Mouse (Mus musculus) limb, embryonic 11.5 days (tissue): ENCODE measurements around the gene Tm4sf5. TPM values are rescaled to one million over a fixed set of nuclear protein-coding genes. Genes with fewer than 3 reads are reported as not detected.
"Not testable (repeated sequence)": the region's sequence is repeated elsewhere in the genome, so short reads cannot be mapped to it uniquely, and the experiment has no call there.

Experiments used
- ATAC-seq: fragments of 200-750 bp; cut with Nextera tagmentation; 2 replicates; pipeline ENCODE4 v1.8.0; 2017; ENCODE audit warnings: low read depth; ENCODE audit not compliant: insufficient number of reproducible peaks, low FRiP score, low TSS enrichment
- DNase-seq: peaks from one replicate; pipeline ENCODE4 v3.0.0-alpha.2; 2015; ENCODE audit warnings: low spot score
- H3K27ac ChIP-seq: fragments of 300-500 bp; sonication (generic); replicated peaks from 2 replicates; pipeline ENCODE4 v1.5.1; 2014; ENCODE audit warnings: low read depth, mild to moderate bottlenecking, low read length
- H3K27me3 ChIP-seq: fragments of 300-500 bp; sonication (generic); 2 replicates; pipeline ENCODE4 v1.6.1; 2014; ENCODE audit warnings: mild to moderate bottlenecking, low read length, mixed read lengths; ENCODE audit not compliant: control insufficient read depth, insufficient read depth
- H3K36me3 ChIP-seq: fragments of 300-500 bp; sonication (generic); 2 replicates; pipeline ENCODE4 v1.6.1; 2014; ENCODE audit warnings: mild to moderate bottlenecking, low read length, moderate library complexity, mixed read lengths; ENCODE audit not compliant: control insufficient read depth, insufficient read depth
- H3K4me1 ChIP-seq: fragments of 300-500 bp; sonication (generic); 2 replicates; pipeline ENCODE4 v1.6.1; 2014; ENCODE audit warnings: low read length, mixed read lengths; ENCODE audit not compliant: control insufficient read depth, insufficient read depth
- H3K4me2 ChIP-seq: fragments of 300-500 bp; sonication (generic); 2 replicates; pipeline ENCODE4 v1.6.1; 2014; ENCODE audit warnings: low read depth, mild to moderate bottlenecking, moderate library complexity; ENCODE audit not compliant: severe bottlenecking
- H3K4me3 ChIP-seq: fragments of 300-500 bp; sonication (generic); 2 replicates; pipeline ENCODE4 v1.5.1; 2014; ENCODE audit warnings: low read depth, low read length
- H3K9ac ChIP-seq: fragments of 300-500 bp; sonication (generic); 2 replicates; pipeline ENCODE4 v1.6.1; 2014; ENCODE audit warnings: mild to moderate bottlenecking, low read length
- H3K9me3 ChIP-seq: fragments of 300-500 bp; sonication (generic); 2 replicates; pipeline ENCODE4 v1.6.1; 2016; ENCODE audit warnings: low read length; ENCODE audit not compliant: control insufficient read depth
- WGBS: fragments of 180-500 bp; shearing (Covaris S2); extraction: QIAGEN DNeasy Blood & Tissue Kit; methylation state at CpG from one replicate; pipeline ENCODE4 v1.1.7; 2014; 5-methylcytosine and 5-hydroxymethylcytosine counted together
- polyA plus RNA-seq: library from polyadenylated mRNA; unstranded; fragments of >200 nt; fragmentation: Nextera tagmentation; extraction: Ambion mirVana; gene quantifications from 2 replicates; pipeline ENCODE4 v1.2.1, GENCODE M21; 2014

Tm4sf5 gene
- polyA plus RNA-seq, 1 experiment from 2014 or later: 0.49 TPM

- DNase-seq (peak; percentile 90), ATAC-seq (peak; percentile 93)
- no peaks in the 10 kb centered on the region for H3K27me3 ChIP-seq
- peak within 1 kb of the TSS; percentile 64 for H3K4me3 ChIP-seq
- H3K9me3 ChIP-seq: no peaks in the 10 kb centered on the region
- H3K4me2 ChIP-seq: peak within 1 kb of the TSS; percentile 70
- H3K36me3 ChIP-seq: peaks cover 8% of the 10 kb centered on the region; the same call in 1 of the 2 replicates
- peaks cover 3% of the 10 kb centered on the region for H3K4me1 ChIP-seq
- no peak within 1 kb of the TSS for H3K27ac ChIP-seq
- peak within 1 kb of the TSS; percentile 56 for H3K9ac ChIP-seq
- WGBS: under 1% methylated on average over 25 of the region's 26 CpGs
Observed at GRCm38 (mm10) chr11:70525184-70525678, 20.2 kb downstream of the Tm4sf5 start, which contains the start of gene Psmb6. Gene Psmb6 (plus strand): TSS chr11:70525367.

GRCm38 (mm10) chr11:70525726-70526125, 20.7 kb downstream of the Tm4sf5 start:
- ATAC-seq (no peak), DNase-seq (no peak)
- H3K9ac ChIP-seq: peak overlapping the region; percentile 56
- under 1% methylated on average over 12 of the region's 12 CpGs for WGBS
- H3K4me1 ChIP-seq: no peaks in the 10 kb centered on the region
- peak overlapping the region; percentile 70 for H3K4me2 ChIP-seq
- no peak overlapping the region for H3K27ac ChIP-seq
- H3K36me3 ChIP-seq: peaks cover 8% of the 10 kb centered on the region; the same call in 1 of the 2 replicates
- no peaks in the 10 kb centered on the region for H3K9me3 ChIP-seq
- H3K4me3 ChIP-seq: peak overlapping the region; percentile 64
- no peaks in the 10 kb centered on the region for H3K27me3 ChIP-seq

- no peaks in the 10 kb centered on the region for H3K9me3 ChIP-seq
- H3K4me1 ChIP-seq: no peaks in the 10 kb centered on the region
- peak overlapping the region; percentile 70 for H3K4me2 ChIP-seq
- ATAC-seq (no peak), DNase-seq (no peak)
- peak overlapping the region; percentile 56; the same call in 1 of the 2 replicates for H3K9ac ChIP-seq
- no peaks in the 10 kb centered on the region for H3K27me3 ChIP-seq
- peak overlapping the region; percentile 64 for H3K4me3 ChIP-seq
- 86% methylated on average over 12 of the region's 12 CpGs for WGBS
- H3K27ac ChIP-seq: no peak overlapping the region
- peaks cover 8% of the 10 kb centered on the region; the same call in 1 of the 2 replicates for H3K36me3 ChIP-seq
Observed at GRCm38 (mm10) chr11:70526211-70526610, 21.2 kb downstream of the Tm4sf5 start.

- ATAC-seq (no peak), DNase-seq (no peak)
- Histone ChIP-seq H3K27me3 (no peaks in the 10 kb centered on the region), H3K9me3 (no peaks in the 10 kb centered on the region), H3K4me1 (no peaks in the 10 kb centered on the region), H3K36me3 (peaks cover 8% of the 10 kb centered on the region; the same call in 1 of the 2 replicates), H3K9ac (no peak overlapping the region), H3K4me3 (no peak overlapping the region), H3K4me2 (no peak overlapping the region), H3K27ac (no peak overlapping the region)
- WGBS: 88% methylated on average over 7 of the region's 7 CpGs
Observed at GRCm38 (mm10) chr11:70528610-70529009, 23.6 kb downstream of the Tm4sf5 start.

GRCm38 (mm10) chr11:70531065-70531464, 26.0 kb downstream of the Tm4sf5 start:
- H3K27me3 ChIP-seq, DNase-seq, ATAC-seq, H3K9ac ChIP-seq, H3K4me2 ChIP-seq, H3K4me3 ChIP-seq, H3K9me3 ChIP-seq, H3K4me1 ChIP-seq, H3K27ac ChIP-seq, H3K36me3 ChIP-seq: not testable (repeated sequence)
- 82% methylated on average over 2 of the region's 2 CpGs for WGBS

GRCm38 (mm10) chr11:70532839-70533238, 27.8 kb downstream of the Tm4sf5 start, which contains the start of gene Gm40193:
Gene Gm40193 (minus strand): TSS chr11:70532939.
- H3K27me3 ChIP-seq: no peaks in the 10 kb centered on the region
- H3K4me2 ChIP-seq: no peak within 1 kb of the TSS
- DNase-seq (no peak), ATAC-seq (no peak)
- H3K4me3 ChIP-seq: no peak within 1 kb of the TSS
- peaks cover 2% of the 10 kb centered on the region; the same call in 1 of the 2 replicates for H3K36me3 ChIP-seq
- no peak within 1 kb of the TSS for H3K9ac ChIP-seq
- 86% methylated on average over 6 of the region's 6 CpGs for WGBS
- no peaks in the 10 kb centered on the region for H3K9me3 ChIP-seq
- no peaks in the 10 kb centered on the region for H3K4me1 ChIP-seq
- no peak within 1 kb of the TSS for H3K27ac ChIP-seq

GRCm38 (mm10) chr11:70539423-70539822, 34.4 kb downstream of the Tm4sf5 start:
- DNase-seq (no peak), ATAC-seq (no peak)
- Histone ChIP-seq H3K36me3 (no peaks in the 10 kb centered on the region), H3K4me2 (peak overlapping the region; percentile 84), H3K9ac (no peak overlapping the region; the same call in 1 of the 2 replicates), H3K9me3 (no peaks in the 10 kb centered on the region), H3K4me3 (peak overlapping the region; percentile 57), H3K27me3 (peaks cover 21% of the 10 kb centered on the region), H3K4me1 (no peaks in the 10 kb centered on the region), H3K27ac (no peak overlapping the region)
- WGBS: 21% methylated on average over 9 of the region's 9 CpGs

- 0 out of 2 replicates have a peak within 1 kb of the TSS, but pooled peaks have one; percentile 6 for H3K27ac ChIP-seq
- peak within 1 kb of the TSS; percentile 57 for H3K4me3 ChIP-seq
- H3K27me3 ChIP-seq: peaks cover 21% of the 10 kb centered on the region
- ATAC-seq (peak; percentile 89), DNase-seq (peak; percentile 89)
- peak within 1 kb of the TSS; percentile 84 for H3K4me2 ChIP-seq
- H3K9ac ChIP-seq: peak within 1 kb of the TSS; percentile 63
- no peaks in the 10 kb centered on the region for H3K9me3 ChIP-seq
- under 1% methylated on average over 59 of the region's 65 CpGs for WGBS
- no peaks in the 10 kb centered on the region for H3K36me3 ChIP-seq
- H3K4me1 ChIP-seq: no peaks in the 10 kb centered on the region
Observed at GRCm38 (mm10) chr11:70539877-70540587, 35.0 kb downstream of the Tm4sf5 start, which contains the start of gene Pld2. Gene Pld2 (plus strand): TSS chr11:70540064.
